Mouse (Mus musculus): ENCODE data around the gene Borcs5.

DNA sequence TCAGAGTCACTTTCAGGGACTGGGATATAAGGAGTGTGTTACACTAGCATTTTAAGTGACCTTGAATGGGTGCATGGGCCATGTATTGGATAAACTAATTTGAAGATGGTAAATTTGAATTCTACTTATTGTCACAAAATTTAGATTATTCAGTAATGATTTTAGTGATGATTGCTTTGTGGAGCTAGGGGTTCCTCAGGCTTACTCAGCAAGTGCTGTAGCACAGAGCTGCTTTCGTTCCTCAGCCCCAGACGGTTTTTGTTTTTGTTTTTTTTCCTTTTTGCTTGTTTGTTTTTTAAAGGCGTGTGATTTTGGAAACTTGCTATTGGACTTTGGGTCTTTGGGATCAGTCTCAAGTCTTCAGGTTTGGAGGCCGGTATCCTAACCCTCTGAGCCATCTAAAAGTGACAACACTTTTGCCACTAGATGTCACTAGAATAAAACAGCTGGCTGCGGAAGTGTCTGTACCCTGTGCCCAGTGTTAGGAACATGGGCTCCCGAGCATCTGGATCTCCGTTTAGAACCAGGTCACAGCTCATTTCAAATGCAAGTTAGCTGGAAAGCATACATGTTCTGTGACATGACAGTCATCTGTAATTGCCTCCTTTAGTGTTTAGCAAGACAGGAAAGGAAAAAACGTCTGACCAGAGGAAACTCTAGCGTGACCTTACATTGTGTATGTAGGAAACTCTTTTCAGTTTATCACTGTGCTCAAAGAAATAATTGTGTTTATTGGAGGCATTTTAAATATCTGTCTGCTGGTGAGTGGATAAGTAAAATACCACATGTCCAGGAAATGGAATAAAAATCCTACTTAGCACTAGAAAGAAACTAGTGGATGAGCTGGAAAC lies 20.0 kb downstream of the Borcs5 start:
- TF ChIP-seq TAL1 (IDR thresholded peaks at IDR 0.05; ENCODE audit: low read length) (no peak), GATA1 (IDR thresholded peaks at IDR 0.05; ENCODE audit: low read length) (no peak)

Measured in erythroblast, embryonic 14.5 days (primary cell).